Mouse (Mus musculus) lung, postnatal 0 days (tissue): ENCODE results near the gene Cep44. TPM values are rescaled to one million over a fixed set of nuclear protein-coding genes. Genes with fewer than 3 reads are reported as not detected.
A peak's percentile ranks its signal among the peaks of the same experiment; 100 is the strongest.

Experiments used
- ATAC-seq: fragments of 200-750 bp; cut with Nextera tagmentation; 2 replicates; pipeline ENCODE4 v1.8.0; 2017; ENCODE audit warnings: moderate library complexity
- DNase-seq: peaks from one replicate; pipeline ENCODE4 v3.0.0-alpha.2; 2016; ENCODE audit warnings: low spot score
- H3K27ac ChIP-seq: fragments of 300-500 bp; sonication (generic); 2 replicates; pipeline ENCODE4 v1.5.1; 2014; ENCODE audit warnings: antibody characterized with exemption, mild to moderate bottlenecking, low read length, mixed read lengths
- H3K27me3 ChIP-seq: fragments of 300-500 bp; sonication (generic); replicated peaks from 2 replicates; pipeline ENCODE4 v1.6.1; 2014; ENCODE audit warnings: low read length, mixed read lengths; ENCODE audit not compliant: insufficient read depth
- H3K36me3 ChIP-seq: fragments of 300-500 bp; sonication (generic); 2 replicates; pipeline ENCODE4 v1.6.1; 2014; ENCODE audit warnings: low read length, mixed read lengths; ENCODE audit not compliant: insufficient read depth
- H3K4me1 ChIP-seq: fragments of 300-500 bp; sonication (generic); 2 replicates; pipeline ENCODE4 v1.6.1; 2014; ENCODE audit warnings: antibody characterized with exemption, low read depth, low read length, mixed read lengths; ENCODE audit not compliant: insufficient read depth
- H3K4me2 ChIP-seq: fragments of 300-500 bp; sonication (generic); replicated peaks from 2 replicates; pipeline ENCODE4 v1.6.1; 2014; ENCODE audit warnings: low read depth, mild to moderate bottlenecking, low read length, moderate library complexity, mixed read lengths
- H3K4me3 ChIP-seq: fragments of 300-500 bp; sonication (generic); 2 replicates; pipeline ENCODE4 v1.5.1; 2014; ENCODE audit warnings: low read depth, low read length
- H3K9ac ChIP-seq: fragments of 300-500 bp; sonication (generic); replicated peaks from 2 replicates; pipeline ENCODE4 v1.6.1; 2014; ENCODE audit warnings: low read depth, mild to moderate bottlenecking
- H3K9me3 ChIP-seq: fragments of 300-500 bp; sonication (generic); 2 replicates; pipeline ENCODE4 v1.6.1; 2016; ENCODE audit warnings: low read length, mixed read lengths
- CTCF ChIP-seq: IDR thresholded peaks from 2 replicates; pipeline ENCODE4 v1.5.1; 2016; ENCODE audit warnings: antibody characterized with exemption, mild to moderate bottlenecking
- EP300 ChIP-seq: IDR thresholded peaks from 2 replicates; pipeline ENCODE4 v1.6.1; 2016; ENCODE audit warnings: antibody characterized with exemption, mild to moderate bottlenecking, control low read depth
- WGBS: fragments of 180-500 bp; shearing (Covaris S2); extraction: QIAGEN DNeasy Blood & Tissue Kit; methylation state at CpG from one replicate; pipeline ENCODE4 v1.1.7; 2014; 5-methylcytosine and 5-hydroxymethylcytosine counted together
- polyA plus RNA-seq: library from polyadenylated mRNA; unstranded; fragments of >200 nt; fragmentation: Nextera tagmentation; extraction: Ambion mirVana; gene quantifications from 2 replicates; pipeline ENCODE4 v1.2.1, GENCODE M21; 2015

Cep44 gene
- polyA plus RNA-seq, 1 experiment from 2014 or later, result 25.8 TPM

- ATAC-seq (no peak), DNase-seq (no peak)
- Histone ChIP-seq H3K4me2 (no peak overlapping the region), H3K4me1 (no peaks in the 10 kb centered on the region), H3K9me3 (no peaks in the 10 kb centered on the region), H3K27ac (no peak overlapping the region), H3K27me3 (no peaks in the 10 kb centered on the region), H3K36me3 (0 out of 2 replicates have a peak, but pooled peaks cover 4% of the 10 kb centered on the region), H3K9ac (no peak overlapping the region), H3K4me3 (no peak overlapping the region)
- TF ChIP-seq EP300 (no peak), CTCF (no peak)
- WGBS, result 92% methylated on average over 9 of the region's 9 CpGs
Measured at GRCm38 (mm10) chr8:56566856-56567255, 16.0 kb upstream of the Cep44 start.

- Histone ChIP-seq H3K36me3 (0 out of 2 replicates have a peak, but pooled peaks cover 4% of the 10 kb centered on the region), H3K9me3 (no peaks in the 10 kb centered on the region), H3K4me1 (no peaks in the 10 kb centered on the region), H3K27me3 (no peaks in the 10 kb centered on the region), H3K4me3 (no peak overlapping the region), H3K27ac (no peak overlapping the region), H3K4me2 (no peak overlapping the region), H3K9ac (no peak overlapping the region)
- 72% methylated on average over 4 of the region's 4 CpGs for WGBS
- TF ChIP-seq CTCF, result no peak
- no peak for TF ChIP-seq EP300
- DNase-seq (no peak), ATAC-seq (no peak)
Measured at GRCm38 (mm10) chr8:56564399-56565047, 13.7 kb upstream of the Cep44 start.

GRCm38 (mm10) chr8:56552551-56553103 is 1.8 kb upstream of the Cep44 start:
- 61% methylated on average over 5 of the region's 5 CpGs for WGBS
- TF ChIP-seq EP300, result no peak
- no peak for TF ChIP-seq CTCF

GRCm38 (mm10) chr8:56552045-56552444 is 1.2 kb upstream of the Cep44 start:
- Histone ChIP-seq H3K27me3 (no peaks in the 10 kb centered on the region), H3K36me3 (no peaks in the 10 kb centered on the region), H3K4me3 (peak overlapping the region; percentile 100), H3K9ac (peak overlapping the region; percentile 71), H3K9me3 (no peaks in the 10 kb centered on the region), H3K4me1 (peaks cover 4% of the 10 kb centered on the region; the same call in 1 of the 2 replicates), H3K4me2 (peak overlapping the region; percentile 61), H3K27ac (no peak overlapping the region)
- WGBS, result 24% methylated on average over 10 of the region's 10 CpGs
- DNase-seq (no peak), ATAC-seq (no peak)
- TF ChIP-seq EP300 (no peak), CTCF (no peak)

More at GRCm38 (mm10) chr8:56552551-56553103, 1.8 kb upstream of the Cep44 start:
- Histone ChIP-seq H3K4me3 (0 out of 2 replicates have a peak overlapping the region, but pooled peaks have one; percentile 100), H3K9ac (no peak overlapping the region), H3K4me1 (peaks cover 4% of the 10 kb centered on the region; the same call in 1 of the 2 replicates), H3K27ac (no peak overlapping the region), H3K27me3 (no peaks in the 10 kb centered on the region), H3K9me3 (no peaks in the 10 kb centered on the region), H3K4me2 (no peak overlapping the region), H3K36me3 (no peaks in the 10 kb centered on the region)
- DNase-seq, result no peak
- no peak for ATAC-seq

GRCm38 (mm10) chr8:56551361-56551852 is 560 bp upstream of the Cep44 start:
- WGBS, result under 1% methylated on average over 28 of the region's 28 CpGs
- peak overlapping the region; percentile 71 for H3K9ac ChIP-seq
- H3K36me3 ChIP-seq, result no peaks in the 10 kb centered on the region
- peak overlapping the region; percentile 92 for H3K27ac ChIP-seq
- no peaks in the 10 kb centered on the region for H3K27me3 ChIP-seq
- H3K4me3 ChIP-seq, result peak overlapping the region; percentile 100
- DNase-seq, result peak; percentile 96
- peak; percentile 98 for ATAC-seq
- peak overlapping the region; percentile 61 for H3K4me2 ChIP-seq
- no peaks in the 10 kb centered on the region for H3K9me3 ChIP-seq
- peaks cover 4% of the 10 kb centered on the region; the same call in 1 of the 2 replicates for H3K4me1 ChIP-seq
- TF ChIP-seq CTCF (no peak), EP300 (no peak)

GRCm38 (mm10) chr8:56547866-56548265 is 3.0 kb downstream of the Cep44 start:
- H3K27me3 ChIP-seq, result no peaks in the 10 kb centered on the region
- no peak for TF ChIP-seq EP300
- no peak for TF ChIP-seq CTCF
- no peak for ATAC-seq
- no peak overlapping the region for H3K9ac ChIP-seq
- no peak overlapping the region for H3K4me3 ChIP-seq
- H3K4me2 ChIP-seq, result no peak overlapping the region
- H3K9me3 ChIP-seq, result no peaks in the 10 kb centered on the region
- no peak for DNase-seq
- 84% methylated on average over 2 of the region's 2 CpGs for WGBS
- H3K27ac ChIP-seq, result no peak overlapping the region
- peaks cover 4% of the 10 kb centered on the region; the same call in 1 of the 2 replicates for H3K4me1 ChIP-seq
- H3K36me3 ChIP-seq, result peaks cover 6% of the 10 kb centered on the region; the same call in 1 of the 2 replicates
